Mouse (Mus musculus) E14TG2a.4 (cell line): ENCODE results near the gene Ddrgk1.
A peak's percentile ranks its signal among the peaks of the same experiment; 100 is the strongest.

ENCODE experiments used
- CTCF ChIP-seq: conservative IDR thresholded peaks from 2 replicates; pipeline ENCODE4 v1.5.1; 2014; ENCODE audit warnings: low read length
- NANOG ChIP-seq: IDR thresholded peaks from 2 replicates; pipeline ENCODE4 v1.6.1; 2014; ENCODE audit warnings: borderline replicate concordance, low read length, mixed read lengths

DNA sequence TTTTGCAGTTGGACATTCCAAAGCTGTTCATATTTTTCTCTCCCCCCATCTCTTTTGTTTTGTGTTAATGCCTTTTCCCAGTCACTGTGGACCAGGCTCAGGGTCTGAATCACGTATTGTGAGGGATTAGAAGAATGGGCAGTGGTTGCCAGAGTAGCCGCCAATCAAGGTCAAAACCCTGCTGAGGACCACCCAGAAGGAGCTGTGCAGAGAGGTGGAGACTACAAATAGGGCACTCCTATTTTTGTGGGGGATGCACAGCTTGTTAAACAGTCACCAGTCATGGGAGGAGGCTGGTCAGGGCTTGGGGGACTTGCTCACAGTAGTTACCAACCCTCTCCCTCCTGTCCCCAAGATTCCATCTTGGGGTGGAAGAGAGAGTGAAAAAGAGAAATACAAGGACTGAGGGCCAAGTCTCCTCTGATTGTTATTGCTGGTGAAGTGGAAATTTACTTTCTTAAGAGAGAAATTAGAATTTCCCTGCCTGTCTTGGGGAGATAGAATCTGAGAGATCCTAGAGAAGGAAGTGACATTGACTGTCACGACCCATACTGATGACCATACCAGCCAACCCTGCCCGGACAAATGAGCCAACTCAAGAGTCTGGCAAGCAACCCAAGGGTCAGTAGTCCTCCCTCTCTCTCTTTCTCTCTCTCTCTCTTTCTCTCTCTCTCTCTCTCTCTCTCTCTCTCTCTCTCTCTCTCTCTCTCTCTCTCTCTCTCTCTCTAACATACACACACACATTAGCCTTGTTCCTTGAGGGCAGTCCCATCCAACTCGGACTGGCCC, 31.4 kb downstream of the Ddrgk1 start:
- TF ChIP-seq CTCF = no peak
- TF ChIP-seq NANOG = peak; percentile 58; the same call in 1 of the 2 replicates
